Mouse (Mus musculus): ENCODE results near the gene Ptpn5. TPM values are rescaled to one million over a fixed set of nuclear protein-coding genes. Genes with fewer than 3 reads are reported as not detected.

The Ptpn5 gene
- polyA plus RNA-seq, 1 experiment from 2014 or later, result 0.69 TPM

GRCm38 (mm10) chr7:47035426-47035825 lies 98.1 kb downstream of the Ptpn5 start:
- ATAC-seq, result no peak
- no peak overlapping the region for H3K4me2 ChIP-seq (replicated peaks; ENCODE audit: low read depth)
- no peaks in the 10 kb centered on the region for H3K27me3 ChIP-seq (replicated peaks; ENCODE audit: control insufficient read depth, insufficient read depth, low read length)
- no peaks in the 10 kb centered on the region for H3K9me3 ChIP-seq (ENCODE audit: control insufficient read depth)
- no peaks in the 10 kb centered on the region for H3K4me1 ChIP-seq (replicated peaks; ENCODE audit: control insufficient read depth, insufficient read depth, low read length)
- H3K9ac ChIP-seq (ENCODE audit: low read depth, low read length), result no peak overlapping the region
- no peak overlapping the region for H3K4me3 ChIP-seq (ENCODE audit: low read depth, low read length)
- TF ChIP-seq CTCF (IDR thresholded peaks at IDR 0.05; ENCODE audit: low read depth), result no peak
- H3K36me3 ChIP-seq (ENCODE audit: control insufficient read depth, insufficient read depth), result no peaks in the 10 kb centered on the region
- H3K27ac ChIP-seq (ENCODE audit: low read depth, low read length), result no peak overlapping the region
- 82% methylated on average over 8 of the region's 8 CpGs for WGBS

GRCm38 (mm10) chr7:47034785-47035384 lies 98.6 kb downstream of the Ptpn5 start:
- Histone ChIP-seq H3K36me3 (ENCODE audit: control insufficient read depth, insufficient read depth) (no peaks in the 10 kb centered on the region), H3K9ac (ENCODE audit: low read depth, low read length) (no peak overlapping the region), H3K4me2 (replicated peaks; ENCODE audit: low read depth) (no peak overlapping the region), H3K4me3 (ENCODE audit: low read depth, low read length) (no peak overlapping the region), H3K4me1 (replicated peaks; ENCODE audit: control insufficient read depth, insufficient read depth, low read length) (no peaks in the 10 kb centered on the region), H3K27me3 (replicated peaks; ENCODE audit: control insufficient read depth, insufficient read depth, low read length) (no peaks in the 10 kb centered on the region), H3K9me3 (ENCODE audit: control insufficient read depth) (no peaks in the 10 kb centered on the region), H3K27ac (ENCODE audit: low read depth, low read length) (no peak overlapping the region)
- TF ChIP-seq CTCF (IDR thresholded peaks at IDR 0.05; ENCODE audit: low read depth), result no peak
- WGBS, result 89% methylated on average over 4 of the region's 4 CpGs
- ATAC-seq, result no peak

- no peaks in the 10 kb centered on the region for H3K27me3 ChIP-seq (replicated peaks; ENCODE audit: control insufficient read depth, insufficient read depth, low read length)
- H3K4me1 ChIP-seq (replicated peaks; ENCODE audit: control insufficient read depth, insufficient read depth, low read length), result no peaks in the 10 kb centered on the region
- no peak for TF ChIP-seq CTCF (IDR thresholded peaks at IDR 0.05; ENCODE audit: low read depth)
- no peak for ATAC-seq
- H3K27ac ChIP-seq (ENCODE audit: low read depth, low read length), result no peak overlapping the region
- no peak overlapping the region for H3K4me3 ChIP-seq (ENCODE audit: low read depth, low read length)
- H3K9me3 ChIP-seq (ENCODE audit: control insufficient read depth), result no peaks in the 10 kb centered on the region
- no peak overlapping the region for H3K4me2 ChIP-seq (replicated peaks; ENCODE audit: low read depth)
- no peaks in the 10 kb centered on the region for H3K36me3 ChIP-seq (ENCODE audit: control insufficient read depth, insufficient read depth)
- WGBS, result 67% methylated on average over 4 of the region's 4 CpGs
- H3K9ac ChIP-seq (ENCODE audit: low read depth, low read length), result no peak overlapping the region
These were observed 102.1 kb downstream of the Ptpn5 start for GRCm38 (mm10) chr7:47031371-47031770.

DNA sequence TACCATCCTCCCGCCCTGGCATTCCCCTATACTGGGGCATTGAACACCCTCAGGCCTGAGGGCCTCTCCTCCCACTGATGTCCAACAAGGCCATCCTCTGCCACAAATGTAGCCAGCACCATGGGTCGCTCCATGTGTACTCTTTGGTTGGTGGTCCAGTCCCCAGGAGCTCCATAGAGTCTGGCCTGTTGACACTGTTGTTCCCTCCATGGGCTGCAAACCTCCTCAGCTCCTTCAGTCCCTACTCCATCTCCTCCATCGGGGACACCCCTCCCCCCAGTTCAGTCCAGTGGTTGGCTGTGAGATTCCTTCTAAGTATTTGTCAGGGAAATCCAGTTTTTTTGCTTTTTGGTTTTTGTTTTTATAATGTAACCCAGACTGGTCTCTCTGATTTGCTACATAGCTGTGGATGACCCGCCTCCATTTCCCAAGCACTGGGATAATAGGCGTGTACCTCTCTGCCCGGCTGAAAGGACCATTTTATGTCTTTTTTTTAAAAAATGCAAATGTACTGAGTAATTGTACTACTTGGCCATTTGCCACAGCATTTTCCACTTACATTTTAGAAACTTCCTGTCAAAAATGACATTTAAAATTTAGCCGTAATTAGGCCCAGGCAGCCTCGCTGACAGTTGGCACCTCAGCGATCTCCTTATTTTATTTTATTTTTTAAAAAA lies 102.8 kb downstream of the Ptpn5 start:
- 77% methylated on average over 9 of the region's 9 CpGs for WGBS
- no peak for TF ChIP-seq CTCF (IDR thresholded peaks at IDR 0.05; ENCODE audit: low read depth)
- Histone ChIP-seq H3K4me1 (replicated peaks; ENCODE audit: control insufficient read depth, insufficient read depth, low read length) (no peaks in the 10 kb centered on the region), H3K36me3 (ENCODE audit: control insufficient read depth, insufficient read depth) (no peaks in the 10 kb centered on the region), H3K4me2 (replicated peaks; ENCODE audit: low read depth) (no peak overlapping the region), H3K9ac (ENCODE audit: low read depth, low read length) (no peak overlapping the region), H3K27ac (ENCODE audit: low read depth, low read length) (no peak overlapping the region), H3K27me3 (replicated peaks; ENCODE audit: control insufficient read depth, insufficient read depth, low read length) (no peaks in the 10 kb centered on the region), H3K4me3 (ENCODE audit: low read depth, low read length) (no peak overlapping the region), H3K9me3 (ENCODE audit: control insufficient read depth) (no peaks in the 10 kb centered on the region)
- ATAC-seq, result no peak

Small RNA genes lying within 50 kb of the gene (microRNA-seq; reads per million reads assigned to microRNA genes)
- not detected for gene Mir7056

Other genes with a start within 250 kb of the Ptpn5 start
- gene Tsg101, start 213.7 kb downstream of the Ptpn5 start, polyA plus RNA-seq (2015; fragmentation: Nextera tagmentation; extraction: Ambion mirVana), result 100 and 107 TPM in 2 replicates
- gene Uevld, start 175.2 kb downstream of the Ptpn5 start, polyA plus RNA-seq (2015; fragmentation: Nextera tagmentation; extraction: Ambion mirVana), result 4.2 and 4.9 TPM in 2 replicates
- not detected in 2 replicates for gene Gm9999, start 150.1 kb downstream of the Ptpn5 start, polyA plus RNA-seq (2015; fragmentation: Nextera tagmentation; extraction: Ambion mirVana)
- 8.0 and 10.3 TPM in 2 replicates for gene Spty2d1, start 125.3 kb downstream of the Ptpn5 start, polyA plus RNA-seq (2015; fragmentation: Nextera tagmentation; extraction: Ambion mirVana)
- gene Tmem86a, start 83.1 kb downstream of the Ptpn5 start, polyA plus RNA-seq (2015; fragmentation: Nextera tagmentation; extraction: Ambion mirVana), result 43.8 and 48.0 TPM in 2 replicates
- not detected in 2 replicates for gene Mrgpra6, start 71.2 kb upstream of the Ptpn5 start, polyA plus RNA-seq (2015; fragmentation: Nextera tagmentation; extraction: Ambion mirVana)
- gene Mrgpra9, start 119.2 kb upstream of the Ptpn5 start, polyA plus RNA-seq (2015; fragmentation: Nextera tagmentation; extraction: Ambion mirVana), result not detected in 2 replicates
- gene Mrgpra1, start 220.6 kb upstream of the Ptpn5 start, polyA plus RNA-seq (2015; fragmentation: Nextera tagmentation; extraction: Ambion mirVana), result not detected in 2 replicates

Data from intestine, postnatal 0 days (tissue).